Mouse (Mus musculus) NIH3T3 (cell line): ENCODE results near the gene Msl3l2.

Source experiments
- DNase-seq: peaks from one replicate; pipeline ENCODE4 v3.0.0-alpha.2; 2012; ENCODE audit warnings: low read depth

Gene Msl3l2

GRCm38 (mm10) chr10:56106333-56106995 is at the start of gene Msl3l2:
Gene Msl3l2, plus strand, starts transcription at chr10:56106917.
- DNase-seq: peak; percentile 60

- DNase-seq: no peak
These were observed 47.7 kb upstream of the Msl3l2 start for GRCm38 (mm10) chr10:56058979-56059422.

GRCm38 (mm10) chr10:56061238-56061830 is 45.4 kb upstream of the Msl3l2 start:
- DNase-seq: peak; percentile 66

- no peak for DNase-seq
These were observed 44.0 kb upstream of the Msl3l2 start for GRCm38 (mm10) chr10:56062746-56063145.

DNA sequence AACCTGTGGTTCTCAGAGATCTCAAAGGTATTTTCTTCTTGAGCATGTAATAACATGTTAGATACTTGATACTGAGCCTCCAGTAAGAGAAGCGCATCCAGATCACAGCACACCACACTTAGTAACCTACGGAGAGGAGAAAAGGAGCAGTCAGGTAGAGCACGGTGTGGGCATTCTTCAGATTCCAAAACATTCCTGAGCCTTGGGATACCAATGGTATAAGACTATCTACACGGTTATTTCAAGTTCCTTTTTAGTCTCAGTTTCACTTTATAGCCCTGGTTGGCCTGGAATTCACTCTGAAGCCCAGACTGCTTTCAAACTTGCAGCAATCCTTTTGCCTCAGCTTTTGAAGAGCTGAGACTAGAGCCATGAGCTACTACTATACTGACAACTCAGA is 17.0 kb upstream of the Msl3l2 start:
- no peak for DNase-seq

- no peak for DNase-seq
These were observed 12.1 kb upstream of the Msl3l2 start for GRCm38 (mm10) chr10:56094586-56094985.

- DNase-seq: no peak
These were observed 10.0 kb upstream of the Msl3l2 start for GRCm38 (mm10) chr10:56096757-56097156.

DNA sequence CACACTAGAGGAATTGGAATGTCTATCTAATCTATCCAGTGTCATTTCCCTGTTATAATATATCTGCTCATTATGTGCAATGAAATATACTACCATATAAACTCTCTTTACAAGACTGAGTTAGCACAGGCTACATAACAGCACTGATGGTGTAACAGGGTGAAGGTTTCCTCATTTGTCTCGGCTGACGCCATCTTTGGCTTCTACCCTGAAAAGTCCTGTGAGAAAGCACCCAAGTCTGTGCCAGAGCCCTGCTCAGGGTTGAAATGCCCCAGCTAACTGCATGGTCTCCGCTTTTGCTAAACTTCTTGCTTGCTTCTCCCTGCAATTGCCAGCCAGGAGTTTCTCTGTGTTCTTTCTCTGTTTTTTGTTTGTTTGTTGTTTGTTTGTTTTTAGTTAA is 7.6 kb upstream of the Msl3l2 start:
- DNase-seq: no peak

GRCm38 (mm10) chr10:56099641-56100310 is 6.9 kb upstream of the Msl3l2 start:
- DNase-seq: no peak

- no peak for DNase-seq
These were observed 248 bp downstream of the Msl3l2 start for GRCm38 (mm10) chr10:56106996-56107334.

GRCm38 (mm10) chr10:56114951-56115635 is 8.4 kb downstream of the Msl3l2 start:
- no peak for DNase-seq

- DNase-seq: no peak
These were observed 9.0 kb downstream of the Msl3l2 start for GRCm38 (mm10) chr10:56115636-56116180.

DNA sequence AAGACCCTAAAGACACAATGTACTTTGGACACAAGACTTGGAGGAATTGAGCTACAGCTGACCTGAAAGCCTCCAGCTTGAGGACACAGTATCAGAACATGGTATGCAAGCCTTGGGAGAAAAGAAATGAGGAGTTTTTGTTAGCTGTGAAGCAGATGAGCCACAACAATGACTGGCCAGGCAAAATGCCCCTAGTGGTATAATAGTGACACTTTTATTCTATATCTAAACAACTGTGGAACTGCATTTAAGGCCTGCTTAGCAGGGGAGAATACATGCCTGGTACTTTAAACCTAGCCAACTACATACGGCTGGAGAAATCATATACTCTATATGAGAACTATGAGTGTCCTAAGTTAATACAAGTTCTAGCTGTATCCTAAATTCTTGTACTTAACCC is 20.3 kb downstream of the Msl3l2 start:
- no peak for DNase-seq

- no peak for DNase-seq
These were observed 22.9 kb downstream of the Msl3l2 start for GRCm38 (mm10) chr10:56129642-56130041.

- no peak for DNase-seq
These were observed 30.5 kb downstream of the Msl3l2 start for GRCm38 (mm10) chr10:56137191-56137590.

DNA sequence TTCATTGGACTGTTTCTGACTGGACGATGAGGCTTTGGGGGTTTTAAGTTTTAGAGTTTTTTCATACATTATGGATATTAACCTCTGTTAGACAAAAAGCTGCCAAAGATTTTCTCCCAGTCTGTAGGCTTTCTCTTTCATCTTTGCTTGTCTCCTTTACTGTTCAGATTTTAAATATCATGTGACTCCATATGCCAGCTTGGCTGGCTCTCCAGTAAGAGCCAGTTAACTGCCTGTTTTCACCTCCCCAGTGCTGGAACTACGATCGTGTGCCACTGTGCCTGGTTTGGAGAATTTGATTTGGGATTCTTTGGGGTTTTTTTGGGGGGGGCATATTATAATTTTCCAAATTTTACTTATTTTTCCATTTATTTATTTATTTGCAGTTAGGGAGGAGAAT is 42.2 kb downstream of the Msl3l2 start:
- no peak for DNase-seq

DNA sequence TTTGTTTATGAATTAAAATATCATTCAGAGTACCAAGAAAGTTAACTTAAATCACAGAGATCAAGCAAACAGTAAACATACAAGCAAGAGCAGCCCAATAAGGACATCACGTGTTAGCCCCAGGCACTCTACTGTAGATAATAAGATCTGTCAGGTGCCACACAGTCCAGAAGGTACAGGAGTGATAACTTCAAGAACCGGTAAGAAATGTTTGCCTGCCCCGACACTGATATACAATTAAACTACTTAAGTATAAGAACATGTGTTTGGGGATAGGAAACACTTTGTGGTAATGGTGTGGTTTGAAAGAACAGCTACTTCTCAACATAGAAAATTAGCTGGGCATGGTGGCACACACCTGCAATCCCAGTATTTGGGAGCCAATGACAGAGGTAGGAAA is 50.2 kb downstream of the Msl3l2 start:
- DNase-seq: no peak

DNA sequence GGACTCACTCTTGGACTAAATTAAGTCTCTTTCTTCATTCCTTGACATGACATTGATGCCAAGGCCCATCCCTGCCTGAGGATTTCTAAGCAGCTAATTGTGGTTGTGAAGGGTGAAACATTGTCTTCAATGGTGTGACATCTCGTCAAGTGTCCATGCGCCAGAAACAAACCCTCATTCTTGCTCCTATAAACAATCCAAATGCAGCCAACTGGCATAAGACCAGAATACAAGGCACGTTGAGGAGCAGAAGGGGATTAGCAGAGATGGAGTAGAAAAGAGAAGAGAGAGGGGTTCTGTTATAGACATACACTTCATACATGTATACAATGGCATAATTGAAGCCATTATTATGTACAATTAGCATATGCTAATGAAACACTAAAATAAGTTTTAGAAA is 51.5 kb downstream of the Msl3l2 start:
- no peak for DNase-seq

- DNase-seq: no peak
These were observed 52.0 kb downstream of the Msl3l2 start for GRCm38 (mm10) chr10:56158748-56159147.

- DNase-seq: peak; percentile 21
These were observed 57.7 kb downstream of the Msl3l2 start for GRCm38 (mm10) chr10:56164411-56164810.

- DNase-seq: no peak
These were observed 59.0 kb downstream of the Msl3l2 start for GRCm38 (mm10) chr10:56165758-56166157.
